Mouse (Mus musculus) left cerebral cortex, adult 9 months (tissue): ENCODE measurements at regions not wholly inside any gene's neighbourhood (a gene's known extent, or its start where the extent isn't known, plus 50 kb on each side); places are given as distances from the start of the nearest gene placed in this dataset.
"Not testable (repeated sequence)": the region's sequence is repeated elsewhere in the genome, so short reads cannot be mapped to it uniquely, and the experiment has no call there.

ENCODE experiments used
- DNase-seq, 2 experiments: peaks; one replicate each; pipeline ENCODE4 v3.0.0; 2022; ENCODE audit warnings: low spot score in 2 of 2

DNA sequence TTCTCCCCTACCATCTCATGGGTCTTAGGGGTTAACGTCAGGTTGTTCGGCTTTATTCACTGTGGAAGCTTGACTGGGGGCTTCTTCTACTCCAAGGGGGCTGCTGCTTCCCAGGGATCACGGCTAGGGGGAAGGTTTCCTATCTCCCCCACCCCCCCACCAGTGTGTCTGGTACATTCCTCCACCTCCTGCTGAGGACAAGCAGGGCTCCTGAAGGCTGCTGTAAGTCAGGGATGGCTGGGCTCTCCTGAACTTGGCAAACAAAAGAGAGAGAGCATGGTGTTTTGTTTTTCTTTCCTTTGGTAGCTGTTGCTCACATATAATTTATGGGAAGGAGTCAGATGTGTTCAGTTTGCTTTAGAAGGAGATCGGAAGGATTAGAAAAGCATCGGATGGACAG is 54.7 kb upstream of the Commd3 start:
- DNase-seq, result no peak

- DNase-seq, result no peak
Measured at GRCm38 (mm10) chr2:18609868-18610185, 62.4 kb upstream of the Commd3 start.

GRCm38 (mm10) chr2:18609075-18609867 is 62.9 kb upstream of the Commd3 start:
- no peak for DNase-seq

DNA sequence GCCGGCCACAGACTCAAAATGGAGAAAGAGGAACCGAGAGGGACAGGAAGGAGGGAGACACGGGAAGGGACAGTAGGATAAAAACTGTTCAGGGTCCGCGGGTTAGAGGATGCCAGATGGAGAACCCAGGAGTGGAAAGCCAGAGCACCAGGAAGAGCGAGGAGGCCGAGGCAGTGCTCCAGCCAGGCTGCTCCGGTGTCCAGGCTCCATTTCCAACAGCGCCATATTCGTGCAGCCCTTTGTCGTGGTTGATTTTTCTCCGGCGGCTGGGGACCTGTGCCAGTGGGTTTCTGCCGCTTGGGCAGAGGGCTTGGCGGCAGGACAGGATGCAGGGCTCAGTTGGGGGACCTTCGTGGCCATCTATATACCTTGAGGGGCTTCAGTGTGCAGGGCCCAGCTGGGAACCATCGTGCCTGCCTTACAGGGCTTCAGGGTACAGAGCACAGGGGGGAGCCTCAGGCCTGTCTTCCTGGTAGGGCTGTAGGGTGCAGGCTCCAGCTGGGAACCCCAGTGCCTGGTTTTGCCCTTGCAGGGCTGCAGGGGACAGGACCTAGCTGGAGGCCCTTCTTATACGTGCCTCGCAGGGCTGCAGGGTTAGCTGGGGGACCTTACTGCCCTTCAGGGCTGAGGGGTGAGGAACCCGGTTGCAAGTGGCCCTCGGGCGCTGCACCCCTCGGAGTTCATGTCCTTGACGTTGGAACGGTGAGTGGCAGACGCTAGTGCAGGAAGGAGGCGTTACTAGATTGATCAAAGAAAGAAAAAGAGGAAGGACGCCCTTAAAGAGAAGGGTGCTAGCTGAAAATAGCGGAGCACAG is 63.7 kb upstream of the Commd3 start:
- DNase-seq, result peak in 1 of 2 experiments; percentile 37

DNA sequence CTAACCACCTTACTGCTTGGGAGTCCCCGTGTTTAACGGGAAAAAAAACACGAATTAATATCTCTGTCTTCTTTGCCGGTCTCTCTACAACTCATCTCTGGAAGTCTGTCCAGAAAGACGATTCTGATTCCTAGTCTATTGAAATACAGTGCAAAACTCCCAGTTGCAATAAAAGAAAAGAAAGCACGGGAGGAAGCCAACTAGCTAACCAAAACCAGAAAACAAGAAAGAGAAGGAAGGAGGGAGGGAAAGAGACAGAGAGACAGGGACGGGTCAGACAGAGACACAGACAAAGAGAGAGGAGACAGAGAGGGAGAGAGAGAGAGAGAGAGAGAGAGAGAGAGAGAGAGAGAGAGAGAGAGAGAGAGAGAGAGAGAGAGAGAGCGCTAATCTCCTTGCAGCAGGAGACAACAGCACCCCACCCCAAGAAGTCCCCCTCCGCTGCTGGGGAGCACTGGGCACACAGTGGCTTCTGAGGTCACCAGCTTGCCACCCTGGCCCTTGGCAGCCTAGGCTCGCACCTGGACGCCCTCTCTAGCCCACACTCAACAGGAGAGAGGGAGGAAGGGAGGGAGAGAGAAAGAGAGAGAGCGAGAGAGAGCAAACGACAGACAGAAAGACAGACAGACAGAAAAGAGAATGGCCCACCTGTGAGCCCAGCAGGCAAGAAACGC is 64.5 kb upstream of the Commd3 start:
- no peak for DNase-seq

DNA sequence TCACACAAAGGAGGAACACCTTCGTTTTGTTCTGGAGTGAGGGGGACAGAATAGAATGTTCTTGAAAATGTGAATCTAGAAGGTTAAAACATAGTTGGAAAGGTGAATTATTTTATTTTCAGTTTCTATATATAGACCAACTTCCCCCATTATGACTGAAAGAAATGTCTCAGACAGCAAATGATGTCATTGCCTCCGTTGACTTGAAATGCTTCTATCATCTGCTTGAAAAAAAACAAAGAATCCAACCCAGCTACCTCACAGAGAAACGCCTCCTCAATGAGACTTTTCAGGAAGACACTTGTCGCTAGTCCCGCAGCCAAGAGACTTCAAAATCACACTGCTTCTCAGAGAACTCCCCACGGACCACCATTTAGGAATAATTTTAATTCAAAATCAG is 65.1 kb upstream of the Commd3 start:
- DNase-seq, result no peak

DNA sequence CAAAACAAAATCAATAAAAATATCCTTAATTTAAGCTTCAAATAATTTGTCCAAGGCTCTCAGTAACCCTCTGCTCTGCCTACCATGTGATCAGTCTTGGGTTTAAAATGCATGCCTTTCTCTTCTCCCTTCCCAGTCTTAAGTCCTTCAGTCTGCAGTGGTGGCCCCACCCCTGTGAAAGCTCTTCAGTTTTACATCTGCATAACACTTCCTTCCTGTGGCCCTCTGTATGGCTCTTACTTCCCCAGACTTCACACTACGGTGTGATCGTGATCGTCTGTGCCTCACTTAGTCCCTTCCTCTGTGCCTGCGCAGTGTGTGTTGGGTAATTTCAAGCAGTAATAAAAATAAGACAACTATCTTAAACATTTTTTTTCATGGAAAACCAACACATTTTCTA is 80.0 kb upstream of the Commd3 start:
- no peak for DNase-seq

GRCm38 (mm10) chr2:18588232-18588631 is 84.0 kb upstream of the Commd3 start:
- DNase-seq, result no peak

- peak in 1 of 2 experiments; percentile 4 for DNase-seq
Measured at GRCm38 (mm10) chr2:18587746-18588231, 84.4 kb upstream of the Commd3 start.

- peak; percentile 62 to 94 for DNase-seq
Measured at GRCm38 (mm10) chr2:18586925-18587724, 85.1 kb upstream of the Commd3 start.

GRCm38 (mm10) chr2:18585564-18586336 is 86.4 kb upstream of the Commd3 start:
- DNase-seq, result peak in 1 of 2 experiments; percentile 8

DNA sequence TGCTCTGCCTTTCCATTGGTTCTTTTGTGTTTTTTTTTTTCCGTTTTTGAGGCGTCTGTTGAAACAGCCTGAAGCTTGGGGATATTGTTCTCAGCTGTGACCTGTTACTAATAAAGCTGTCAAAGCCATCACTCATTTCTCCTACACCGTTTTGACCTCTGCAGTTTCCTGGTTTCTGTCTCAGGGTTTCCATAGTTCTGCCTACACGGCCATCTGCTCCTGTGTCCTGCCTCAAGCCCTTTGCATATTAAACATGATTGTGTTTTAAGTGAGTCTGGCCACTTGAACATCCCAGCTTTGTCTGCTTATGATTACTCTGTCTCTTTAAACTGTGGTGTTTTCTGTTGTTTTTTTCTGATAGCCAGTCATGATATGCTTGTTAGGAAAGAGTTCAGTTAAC is 114.1 kb upstream of the Commd3 start:
- no peak for DNase-seq

DNA sequence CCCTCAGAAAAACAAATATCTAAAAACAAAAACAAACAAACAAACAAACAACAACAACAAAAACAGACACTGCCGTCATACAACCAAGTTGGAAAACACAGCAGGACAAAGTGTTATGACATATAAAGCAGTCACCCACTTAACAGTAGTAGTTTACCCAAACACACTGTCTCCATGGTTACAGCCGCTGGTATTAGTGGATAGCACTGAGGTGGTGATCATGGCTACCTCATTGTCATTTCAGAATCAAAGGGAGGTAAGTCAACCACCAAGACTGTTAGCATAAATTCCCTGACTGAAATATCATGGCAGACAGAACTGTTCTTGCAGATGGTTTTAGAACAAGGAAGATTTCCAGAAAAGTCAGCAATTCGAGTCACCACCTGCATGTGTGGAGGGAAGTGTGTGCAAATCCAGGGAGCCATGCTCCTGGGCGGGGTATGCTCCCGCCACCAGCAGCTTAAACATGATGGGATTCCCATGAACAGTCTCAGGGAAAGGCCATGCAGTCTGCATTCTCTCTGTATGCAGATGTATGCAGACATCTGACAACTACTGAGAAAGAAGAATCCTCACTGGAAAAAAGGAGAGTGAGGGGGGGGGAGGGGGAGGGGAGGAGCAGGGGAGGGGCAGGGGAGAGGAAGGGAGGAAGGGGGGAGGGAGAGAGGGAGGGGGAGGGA is 124.1 kb upstream of the Commd3 start:
- DNase-seq, result no peak

DNA sequence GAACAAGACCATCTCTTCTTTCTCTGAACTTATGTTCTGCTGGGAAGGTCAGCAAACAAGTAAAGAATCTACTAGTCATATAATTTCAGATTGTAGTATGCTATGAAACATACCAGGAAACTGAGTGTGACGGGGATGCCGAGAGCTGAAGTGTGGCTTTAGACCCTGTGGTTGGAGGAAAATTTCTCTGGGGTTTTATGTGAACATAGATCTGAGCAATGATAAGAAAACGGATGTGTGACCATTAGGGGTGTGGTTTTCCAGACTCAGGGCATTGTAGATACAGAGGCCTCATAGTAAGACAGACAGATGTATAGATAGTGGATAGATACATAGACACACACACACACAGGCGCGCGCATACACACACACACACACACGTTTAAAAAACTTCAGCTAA is 131.8 kb upstream of the Dnajc1 start:
- DNase-seq, result no peak

DNA sequence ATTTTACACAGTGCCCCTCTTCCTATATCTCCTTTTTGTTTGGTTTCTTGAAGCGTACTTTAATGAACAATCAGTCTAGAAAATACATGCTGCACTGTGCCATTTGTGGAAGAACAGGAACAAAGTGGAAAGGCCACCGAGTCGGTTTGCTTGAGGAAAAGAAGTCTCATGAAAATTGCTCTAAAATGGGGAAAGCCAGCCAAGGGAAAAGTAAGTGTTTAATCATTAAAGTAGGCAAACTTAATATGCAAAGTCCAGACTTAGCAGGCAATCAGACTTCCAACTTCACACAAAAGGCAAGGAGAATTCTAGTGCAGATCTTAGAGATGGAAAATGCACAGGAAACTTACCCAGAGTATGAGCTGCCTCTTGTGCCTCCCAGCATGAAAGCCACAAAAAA is 131.3 kb upstream of the Dnajc1 start:
- DNase-seq, result no peak

DNA sequence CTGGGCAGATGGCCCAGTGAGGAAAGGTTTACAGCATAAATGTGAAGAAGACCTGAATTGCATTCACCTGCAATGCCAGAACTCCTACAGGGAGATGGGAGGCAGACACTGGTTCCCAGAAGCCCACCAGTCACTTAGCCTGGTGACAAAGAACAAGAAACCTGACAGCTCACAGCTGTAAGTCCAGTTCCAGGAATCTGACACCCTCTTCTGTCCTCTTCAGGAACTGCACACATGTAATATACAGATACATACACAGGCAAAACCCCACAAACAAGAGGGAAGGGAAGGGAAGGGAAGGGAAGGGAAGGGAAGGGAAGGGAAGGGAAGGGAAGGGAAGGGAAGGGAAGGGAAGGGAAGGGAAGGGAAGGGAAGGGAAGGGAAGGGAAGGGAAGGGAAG is 120.8 kb upstream of the Dnajc1 start:
- no peak for DNase-seq

- no peak for DNase-seq
Measured at GRCm38 (mm10) chr2:18509317-18509716, 116.7 kb upstream of the Dnajc1 start.

GRCm38 (mm10) chr2:18473361-18473771 is 80.7 kb upstream of the Dnajc1 start:
- peak; percentile 32 to 47 for DNase-seq

DNA sequence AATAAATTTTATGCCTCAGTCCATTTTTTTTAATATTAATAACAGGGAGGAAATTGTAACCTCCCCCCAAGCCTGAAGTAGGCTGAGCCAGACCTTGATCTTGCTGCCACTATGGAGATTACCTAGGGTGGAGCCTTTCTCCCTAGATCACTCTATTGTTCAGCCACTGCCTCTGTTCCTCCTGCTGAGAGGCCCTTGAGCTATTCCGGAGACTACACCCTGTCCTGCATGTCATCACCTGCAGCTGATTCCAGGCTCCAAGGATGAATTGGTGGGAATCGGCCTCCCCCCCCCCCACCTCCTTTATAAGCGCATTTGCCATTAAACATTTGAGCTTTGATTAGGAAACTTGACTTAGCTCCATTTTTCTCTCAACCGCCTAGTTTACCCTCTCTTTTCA is 68.3 kb upstream of the Dnajc1 start:
- DNase-seq, result no peak

GRCm38 (mm10) chr2:18460281-18460680 is 67.7 kb upstream of the Dnajc1 start:
- not testable (repeated sequence) for DNase-seq
